Mouse (Mus musculus): ENCODE data around the gene Heca.
"Not testable (repeated sequence)": the region's sequence is repeated elsewhere in the genome, so short reads cannot be mapped to it uniquely, and the experiment has no call there.

Gene Heca

DNA sequence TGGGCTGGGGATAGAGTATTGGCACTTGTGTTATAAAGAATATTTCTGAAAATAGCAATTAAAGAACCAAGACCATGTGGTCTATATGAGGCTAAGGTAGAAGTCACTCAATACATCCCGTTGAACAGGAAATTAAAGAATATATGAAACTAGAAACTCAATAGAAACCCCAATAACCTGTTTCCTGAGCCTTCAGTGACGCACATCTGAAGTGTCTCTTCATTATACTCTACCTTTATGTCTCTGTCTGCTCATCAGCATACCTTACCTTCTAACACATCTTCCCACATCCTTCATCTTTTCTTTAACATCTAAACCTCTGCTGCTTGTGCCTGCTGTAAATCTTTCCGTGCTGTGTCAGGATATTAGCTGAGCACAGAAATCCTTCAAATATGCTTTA lies 67.8 kb downstream of the Heca start:
- no peak for DNase-seq

DNA sequence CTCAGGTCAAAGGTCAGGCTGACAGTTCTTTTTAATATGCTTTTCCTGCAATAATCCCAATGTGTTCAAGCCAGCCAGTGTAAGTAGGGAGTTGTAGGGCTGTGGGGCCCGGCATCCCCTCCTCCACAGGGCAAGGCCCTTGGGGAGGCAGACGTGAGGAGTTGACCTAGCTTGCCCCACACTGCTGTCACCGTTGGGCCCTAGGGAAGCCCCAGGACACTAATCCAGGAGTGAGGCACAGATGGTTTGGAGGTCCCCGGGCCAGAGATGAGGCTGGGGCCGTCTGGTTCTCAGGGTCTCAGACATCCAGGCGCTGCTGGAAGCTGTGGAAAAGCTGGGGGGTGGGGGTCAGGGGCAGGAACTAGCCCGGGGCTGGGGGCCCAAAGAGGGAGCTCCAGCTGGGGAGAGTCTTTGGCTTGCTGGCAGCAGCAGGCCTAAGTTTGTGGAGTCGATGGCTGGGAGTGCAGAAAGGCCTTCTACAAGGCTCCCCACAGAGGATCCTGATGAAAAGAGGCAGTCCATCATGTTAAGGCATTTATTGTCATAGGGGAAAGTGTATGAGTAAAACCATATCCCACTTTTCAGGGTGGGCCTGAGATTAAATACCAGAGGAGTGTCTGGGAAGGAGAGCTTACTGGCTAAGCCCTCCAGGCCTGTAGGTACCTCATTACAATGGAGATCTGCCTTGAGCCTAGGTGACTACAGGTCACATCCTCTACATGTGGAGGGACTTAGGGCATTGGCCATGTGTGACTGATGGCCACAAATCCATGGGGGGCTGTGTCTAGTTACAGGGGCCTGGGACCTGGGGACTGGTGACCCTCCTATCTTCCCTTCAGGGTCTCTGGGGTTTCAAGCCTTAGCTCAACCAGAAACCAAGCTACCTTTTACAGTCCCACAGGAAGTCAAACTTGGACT lies 69.6 kb downstream of the Heca start:
- DNase-seq: no peak

- DNase-seq: peak; percentile 76 to 78
These were observed 77.8 kb downstream of the Heca start for GRCm38 (mm10) chr10:17869822-17870662.

DNA sequence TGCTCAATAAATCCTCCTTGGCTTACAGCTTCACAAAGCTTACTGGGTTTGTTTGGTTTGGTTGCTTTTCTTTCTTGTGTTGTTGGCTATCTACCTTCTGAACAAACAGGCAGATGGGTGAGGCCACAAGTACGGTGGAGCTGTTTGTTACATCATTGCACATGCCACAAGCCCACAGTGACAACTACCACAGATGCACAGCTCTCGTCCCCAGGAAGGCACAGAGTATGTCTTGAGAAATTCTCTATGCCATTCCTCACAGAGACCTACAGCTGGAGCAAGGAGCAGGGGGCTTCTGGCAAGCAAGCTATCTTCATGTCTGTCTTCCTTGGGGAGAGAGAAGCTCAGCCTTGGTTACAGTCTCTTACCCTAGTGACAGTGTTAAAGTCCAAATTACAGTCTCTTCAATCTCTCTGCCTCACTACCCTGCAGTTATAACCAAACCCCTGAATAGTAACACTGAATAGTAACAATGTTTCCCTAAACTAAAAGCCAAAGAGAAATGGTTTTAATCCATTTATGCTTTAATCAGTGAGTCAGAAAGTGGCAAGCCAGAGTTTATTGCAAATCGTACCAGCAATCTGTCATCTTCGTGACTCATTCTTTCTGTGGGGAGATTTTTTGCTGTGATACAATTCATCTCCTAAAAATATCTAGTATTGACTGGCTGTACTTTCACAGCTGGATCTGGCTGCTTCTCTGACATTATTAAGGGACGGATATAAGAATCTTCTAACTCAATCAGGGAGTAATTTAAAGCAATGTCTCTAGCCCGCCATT lies 87.0 kb downstream of the Heca start:
- no peak for DNase-seq

GRCm38 (mm10) chr10:17857647-17858261 lies 90.1 kb downstream of the Heca start:
- DNase-seq: no peak

GRCm38 (mm10) chr10:17844781-17845537 lies 102.9 kb downstream of the Heca start:
- peak; percentile 36 to 44 for DNase-seq

DNA sequence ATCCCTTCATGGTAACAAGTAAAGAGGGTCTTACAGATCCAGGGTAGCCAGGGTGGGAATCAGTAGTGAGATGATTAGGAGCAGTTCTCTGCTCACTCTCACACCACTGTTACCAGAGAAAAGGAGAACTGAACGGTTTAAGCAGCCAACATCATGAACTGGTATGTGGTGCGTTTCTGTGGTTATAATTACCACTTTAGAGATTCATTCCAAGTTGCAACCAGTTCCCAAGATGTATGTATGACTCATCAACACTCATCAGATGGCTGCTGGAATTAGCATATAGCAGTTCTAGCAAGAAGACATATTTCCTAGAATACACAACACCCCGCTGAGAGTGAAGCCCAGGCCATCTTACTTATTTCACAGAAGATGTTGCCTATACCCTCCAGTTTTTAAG lies 105.8 kb downstream of the Heca start:
- no peak for DNase-seq

DNA sequence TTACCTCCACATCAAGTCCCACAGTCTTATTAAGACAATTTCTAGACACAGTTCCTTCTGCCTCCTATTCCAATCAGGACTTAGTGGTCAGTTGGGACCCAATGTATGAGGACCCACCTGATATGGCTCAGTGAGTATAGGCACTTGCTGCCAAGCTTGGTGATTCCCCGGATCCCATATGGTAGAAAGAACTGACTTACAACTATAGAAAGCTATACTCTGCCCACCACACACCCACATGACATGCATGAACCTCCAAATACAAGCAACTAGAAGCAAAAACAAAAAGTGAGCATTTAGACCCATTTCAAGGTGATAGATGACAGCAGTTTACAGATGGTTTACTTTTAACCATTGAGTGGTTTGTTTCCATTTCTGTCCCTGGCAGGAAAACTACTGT lies 111.6 kb downstream of the Heca start:
- DNase-seq: no peak

- no peak for DNase-seq
These were observed 112.8 kb downstream of the Heca start for GRCm38 (mm10) chr10:17835031-17835430.

- no peak for DNase-seq
These were observed 116.8 kb downstream of the Heca start for GRCm38 (mm10) chr10:17831041-17831440.

DNA sequence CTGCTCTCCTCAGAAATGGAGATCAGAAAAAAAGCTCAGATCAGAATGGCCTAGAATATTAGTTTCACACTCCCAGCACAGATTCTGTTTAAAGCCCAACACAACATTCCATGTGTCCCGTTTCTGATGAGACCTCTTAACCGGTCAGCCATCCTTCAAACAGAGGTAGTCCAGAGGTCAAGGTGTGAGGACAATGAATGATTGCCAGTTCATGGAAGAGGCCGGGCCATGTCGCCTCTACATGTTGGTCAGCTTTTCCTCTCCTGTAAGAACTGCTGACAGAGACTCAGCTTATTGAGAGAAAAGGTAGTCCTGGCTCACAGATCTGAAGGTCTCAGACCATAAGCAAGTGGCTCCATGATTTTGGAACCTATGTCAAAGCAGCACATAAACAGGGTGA lies 118.7 kb downstream of the Heca start:
- DNase-seq: no peak

- peak; percentile 2 to 8 for DNase-seq
These were observed 120.5 kb downstream of the Heca start for GRCm38 (mm10) chr10:17827391-17827790.

DNA sequence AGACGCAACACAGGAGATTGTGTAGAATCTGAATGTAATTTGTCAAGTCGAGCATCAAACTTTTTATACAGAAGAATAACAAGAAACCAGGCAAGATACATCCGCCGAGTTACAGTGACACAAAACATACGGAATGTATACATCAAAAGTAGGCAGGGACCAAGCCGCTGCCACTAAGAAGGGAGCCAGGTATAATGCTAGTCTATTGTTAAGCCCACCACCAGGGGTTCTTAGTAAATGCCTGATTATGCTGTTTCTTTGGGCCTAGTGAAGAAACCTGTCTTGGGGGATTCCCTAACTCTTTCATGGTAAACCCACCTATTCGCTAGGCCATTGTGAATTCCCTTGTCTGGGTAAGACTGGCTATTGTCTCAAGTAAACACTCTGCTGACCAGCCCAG lies 127.4 kb downstream of the Heca start:
- not testable (repeated sequence) for DNase-seq
